Mouse (Mus musculus) splenic B cell, adult 2 months (primary cell): ENCODE results near the gene Gm6993.

Experiments used
- DNase-seq: peaks from one replicate; pipeline ENCODE4 v3.0.0-alpha.2; 2011; ENCODE audit warnings: low read depth, low spot score
- H3K27me3 ChIP-seq: 2 replicates; pipeline ENCODE4 v1.6.1; 2012; ENCODE audit warnings: mild to moderate bottlenecking, low read length, moderate library complexity, mixed read lengths; ENCODE audit not compliant: control insufficient read depth, poor library complexity, insufficient read depth, severe bottlenecking
- H3K36me3 ChIP-seq: 2 replicates; pipeline ENCODE4 v1.6.1; 2012; ENCODE audit warnings: mild to moderate bottlenecking, low read length, moderate library complexity, mixed read lengths; ENCODE audit not compliant: control insufficient read depth, poor library complexity, insufficient read depth, severe bottlenecking

Gene Gm6993

GRCm38 (mm10) chr12:31240470-31240869, at the start of gene Gm6993:
Gene Gm6993, plus strand, starts transcription at chr12:31240770.
- no peaks in the 10 kb centered on the region for H3K36me3 ChIP-seq
- H3K27me3 ChIP-seq: no peaks in the 10 kb centered on the region
- DNase-seq: no peak

DNA sequence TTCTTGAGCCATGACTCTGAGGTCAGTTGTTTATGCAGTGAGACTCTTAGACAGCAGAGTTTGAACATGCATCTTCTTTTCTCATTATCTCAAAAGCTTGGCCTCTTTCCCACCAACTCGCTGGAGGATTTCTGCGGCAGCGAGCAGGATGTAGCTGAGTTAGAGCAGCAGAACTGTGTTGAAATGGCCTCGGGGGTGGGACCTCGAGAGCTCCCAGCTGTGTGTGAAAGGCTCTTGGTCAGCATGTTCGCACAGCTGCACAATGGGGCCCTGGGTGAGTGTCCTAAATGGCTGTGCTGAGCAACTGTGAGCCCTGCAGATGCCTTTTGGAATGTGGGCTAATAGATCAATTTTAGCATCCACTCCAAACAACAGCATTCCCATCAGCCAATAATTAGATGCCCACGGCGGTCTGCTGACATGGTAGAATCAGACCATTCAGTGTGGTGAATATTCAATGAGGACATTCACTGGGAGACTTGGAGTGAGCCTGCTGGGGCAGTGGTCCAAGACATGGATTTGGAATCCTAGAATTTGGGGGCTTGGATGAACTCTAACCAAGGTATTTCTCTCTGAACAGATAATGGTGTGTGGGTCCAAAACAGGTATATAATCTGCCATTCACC, 49.1 kb upstream of the Gm6993 start:
- Histone ChIP-seq H3K36me3 (no peaks in the 10 kb centered on the region), H3K27me3 (no peaks in the 10 kb centered on the region; the same call in 1 of the 2 replicates)
- DNase-seq: no peak

- Histone ChIP-seq H3K27me3 (no peaks in the 10 kb centered on the region), H3K36me3 (no peaks in the 10 kb centered on the region)
- DNase-seq: no peak
These were observed 38.1 kb upstream of the Gm6993 start for GRCm38 (mm10) chr12:31202509-31202908.

DNA sequence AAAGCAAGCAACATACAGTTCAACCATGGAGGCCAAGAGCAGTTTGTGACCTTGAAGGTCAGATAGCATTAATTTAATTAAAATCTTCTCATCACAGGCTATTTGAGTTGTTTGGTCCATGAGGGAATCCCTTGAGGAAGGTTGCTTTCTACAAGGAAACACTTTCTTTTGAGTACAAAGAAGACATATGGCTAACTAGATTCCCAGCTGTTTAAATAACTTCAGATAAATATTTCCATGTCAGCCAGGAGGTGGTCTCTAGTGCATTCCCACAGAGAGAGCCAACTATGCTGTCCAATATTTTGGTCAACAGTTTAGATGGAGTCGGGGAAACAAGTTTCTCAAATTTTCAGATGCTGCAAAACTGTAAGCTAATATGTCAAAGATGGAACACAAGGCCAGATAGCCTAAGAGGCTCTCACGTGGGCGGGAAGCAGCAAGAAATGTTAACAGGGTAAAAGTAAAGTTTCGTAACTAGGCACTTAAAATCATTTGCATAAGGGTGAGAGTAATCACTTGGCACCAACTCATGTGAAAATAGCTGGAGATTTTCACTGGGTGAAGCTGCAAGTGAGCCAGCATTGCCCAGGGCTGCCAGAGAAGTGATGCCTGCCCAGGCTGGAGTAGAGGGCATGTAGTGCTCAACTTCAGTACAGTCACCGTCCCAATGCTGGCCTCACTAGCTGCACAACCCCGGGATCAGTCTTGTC, 36.7 kb upstream of the Gm6993 start:
- no peak for DNase-seq
- no peaks in the 10 kb centered on the region for H3K27me3 ChIP-seq
- H3K36me3 ChIP-seq: no peaks in the 10 kb centered on the region

DNA sequence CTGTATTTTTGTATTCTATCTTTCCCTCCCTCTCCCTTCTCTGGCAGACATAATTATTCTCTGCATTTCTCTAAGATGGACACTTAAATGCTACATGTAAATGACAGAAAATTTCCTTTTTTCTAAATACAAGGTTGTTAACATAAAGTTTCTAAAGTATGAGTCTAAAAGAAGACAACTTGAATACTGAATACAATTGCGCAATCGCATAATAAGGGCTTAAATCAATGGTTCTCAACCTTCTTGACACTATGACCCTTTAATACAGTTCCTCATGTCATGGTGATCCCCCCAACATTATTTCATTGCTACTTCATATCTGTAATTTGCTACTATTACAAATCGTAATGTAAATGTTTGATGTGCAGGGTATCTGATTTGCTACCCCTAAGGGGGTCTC, 35.7 kb upstream of the Gm6993 start:
- H3K27me3 ChIP-seq: no peaks in the 10 kb centered on the region
- no peaks in the 10 kb centered on the region for H3K36me3 ChIP-seq
- no peak for DNase-seq

DNA sequence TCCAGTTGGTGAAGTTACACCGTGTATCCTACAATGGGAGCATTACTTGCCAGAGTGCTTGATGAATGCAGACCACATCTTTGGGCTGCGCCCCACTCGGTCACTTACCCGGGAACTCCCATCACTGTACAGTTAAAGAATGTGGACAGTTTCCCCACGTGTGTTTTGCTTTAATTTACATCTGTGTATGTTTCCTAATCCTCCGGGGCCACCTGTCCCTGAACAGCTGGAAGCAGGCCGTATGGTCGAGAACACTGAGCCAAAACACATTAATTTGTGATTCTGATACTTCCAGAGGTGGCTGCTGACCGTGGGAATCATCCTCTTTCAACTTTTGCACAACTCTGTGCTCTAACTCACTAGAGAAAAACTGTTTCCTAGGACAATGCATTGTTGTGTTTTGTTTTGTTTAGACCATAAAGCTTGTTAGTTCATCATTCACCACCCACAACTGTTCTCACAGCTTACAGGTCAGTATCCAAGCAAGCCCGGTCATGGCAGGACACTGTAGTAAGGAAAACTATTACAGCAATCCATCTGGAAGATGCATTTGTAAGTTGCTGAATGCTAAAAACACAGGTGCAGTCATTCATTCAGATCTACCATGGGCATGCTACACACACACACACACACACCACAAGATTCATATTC, 34.5 kb upstream of the Gm6993 start:
- DNase-seq: no peak
- H3K27me3 ChIP-seq: no peaks in the 10 kb centered on the region
- no peaks in the 10 kb centered on the region for H3K36me3 ChIP-seq

DNA sequence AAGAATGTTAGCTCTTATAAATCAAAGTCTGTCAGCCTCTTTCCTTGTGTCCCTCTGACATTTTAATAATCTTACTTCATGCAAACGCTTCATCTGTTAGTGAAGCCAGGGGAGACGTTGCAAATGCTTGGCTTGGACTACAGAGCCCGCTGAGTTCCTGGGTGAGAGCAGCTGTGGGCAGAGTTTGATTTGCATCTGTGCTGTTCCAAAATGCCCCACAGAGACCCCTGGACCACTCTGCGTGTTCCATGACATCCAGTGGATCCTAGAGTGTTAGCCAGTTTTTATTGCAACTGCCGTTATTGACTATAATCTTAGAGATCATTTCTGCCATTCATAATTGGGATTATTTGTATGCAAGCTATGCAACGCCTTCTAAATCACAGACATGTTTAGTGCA, 31.8 kb upstream of the Gm6993 start:
- no peaks in the 10 kb centered on the region for H3K27me3 ChIP-seq
- DNase-seq: no peak
- no peaks in the 10 kb centered on the region for H3K36me3 ChIP-seq

GRCm38 (mm10) chr12:31209377-31209805, 31.2 kb upstream of the Gm6993 start:
- no peaks in the 10 kb centered on the region for H3K36me3 ChIP-seq
- no peak for DNase-seq
- no peaks in the 10 kb centered on the region for H3K27me3 ChIP-seq

DNA sequence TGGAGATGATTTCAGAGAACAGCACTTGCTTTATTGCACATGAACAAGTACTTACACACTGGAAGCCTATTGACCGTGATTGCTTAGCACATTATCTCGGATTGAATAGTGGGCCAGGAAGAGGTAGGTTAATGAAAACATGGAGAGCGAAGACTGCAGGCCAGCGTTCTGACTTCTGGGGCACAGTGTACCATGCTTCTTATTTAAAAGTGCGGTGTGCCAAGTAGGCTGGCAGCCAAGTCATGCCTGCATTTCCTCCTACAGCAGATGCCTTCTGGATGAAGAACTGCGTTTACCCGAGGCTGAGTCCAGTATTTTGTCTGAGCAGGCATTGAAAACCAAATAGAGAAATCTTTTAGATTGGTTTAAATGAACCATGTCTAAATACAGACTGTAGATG, 27.0 kb upstream of the Gm6993 start:
- Histone ChIP-seq H3K36me3 (no peaks in the 10 kb centered on the region), H3K27me3 (no peaks in the 10 kb centered on the region)
- no peak for DNase-seq

DNA sequence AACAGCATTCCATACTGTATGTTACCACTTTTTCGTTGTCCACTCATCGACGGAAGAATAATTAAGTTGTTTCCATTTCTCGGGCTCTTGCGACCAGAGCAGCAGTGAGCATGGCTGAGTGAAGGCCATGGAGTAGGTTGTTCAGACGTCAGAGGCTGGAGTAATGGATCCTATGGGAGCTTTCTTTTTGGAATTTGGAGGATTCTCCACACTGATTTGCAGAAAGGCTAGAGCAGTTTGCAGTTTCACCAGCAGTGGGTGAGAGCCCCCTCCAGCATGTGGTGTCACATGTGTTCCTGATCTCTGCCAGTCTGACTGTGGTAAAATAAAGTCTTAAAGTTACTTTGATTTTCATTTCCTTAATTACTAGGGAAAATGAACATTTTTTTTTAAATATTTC, 25.6 kb upstream of the Gm6993 start:
- Histone ChIP-seq H3K27me3 (no peaks in the 10 kb centered on the region), H3K36me3 (no peaks in the 10 kb centered on the region)
- no peak for DNase-seq

DNA sequence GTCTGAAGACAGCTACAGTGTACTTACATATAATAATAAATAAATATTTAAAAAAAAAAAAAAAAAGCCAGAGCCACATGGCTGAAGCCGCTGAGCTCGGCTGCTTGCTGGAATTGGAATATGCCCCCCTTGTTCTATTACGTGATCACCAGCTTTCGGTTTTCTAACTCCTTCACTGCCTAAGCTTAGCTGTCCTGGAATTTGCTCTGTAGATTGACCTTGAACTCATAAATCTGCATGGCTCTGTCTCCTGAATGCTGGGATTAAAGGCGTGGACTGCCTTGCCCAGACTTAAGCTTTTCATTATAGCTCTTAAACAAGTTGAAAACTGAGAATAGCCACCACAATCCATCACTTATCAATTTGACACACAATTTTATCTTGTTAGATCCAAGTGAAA, 23.3 kb upstream of the Gm6993 start:
- Histone ChIP-seq H3K27me3 (no peaks in the 10 kb centered on the region), H3K36me3 (no peaks in the 10 kb centered on the region)
- no peak for DNase-seq

- DNase-seq: no peak
- H3K36me3 ChIP-seq: no peaks in the 10 kb centered on the region
- H3K27me3 ChIP-seq: no peaks in the 10 kb centered on the region
These were observed 21.8 kb upstream of the Gm6993 start for GRCm38 (mm10) chr12:31218774-31219173.

DNA sequence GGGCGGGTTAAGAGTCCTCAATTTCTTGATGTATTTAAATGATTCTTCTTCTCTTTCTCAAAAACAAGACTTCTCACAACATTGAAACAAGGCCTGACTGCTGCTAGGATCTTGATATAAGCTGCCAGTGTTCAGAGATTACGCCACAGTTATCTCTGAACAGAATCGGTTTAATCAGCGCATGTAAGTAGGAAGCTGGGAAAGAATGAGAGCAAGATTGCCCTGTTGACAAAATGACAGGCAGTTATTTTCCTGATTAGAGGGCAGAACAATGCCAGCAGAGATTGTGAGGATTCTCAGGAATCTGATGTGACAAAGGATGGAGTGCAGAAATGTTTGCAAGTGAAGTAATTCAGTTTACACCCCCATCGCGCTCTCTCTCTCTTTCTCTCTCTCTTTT, 19.0 kb upstream of the Gm6993 start:
- H3K36me3 ChIP-seq: no peaks in the 10 kb centered on the region
- no peak for DNase-seq
- H3K27me3 ChIP-seq: no peaks in the 10 kb centered on the region

- DNase-seq: no peak
- H3K27me3 ChIP-seq: no peaks in the 10 kb centered on the region
These were observed 18.3 kb upstream of the Gm6993 start for GRCm38 (mm10) chr12:31222282-31222681.

DNA sequence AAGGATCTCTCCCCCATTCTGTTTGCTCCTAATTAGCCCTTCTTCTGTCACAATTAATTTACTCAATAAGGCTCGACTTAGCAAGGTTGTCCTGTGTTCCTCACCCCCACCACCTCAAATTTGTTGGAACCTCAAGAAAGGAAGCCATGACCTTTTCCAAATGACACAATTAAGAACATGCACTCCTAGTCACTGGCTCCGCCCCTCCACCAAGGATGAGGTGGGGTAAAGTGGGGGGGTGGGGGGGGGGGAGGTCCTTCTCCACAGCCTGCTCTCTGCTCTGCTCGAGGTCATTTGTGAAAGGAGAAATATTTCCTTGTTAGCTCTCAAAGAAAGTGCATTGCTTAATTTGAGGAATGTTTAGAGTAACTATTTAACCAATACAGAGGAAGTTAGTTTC, 17.8 kb upstream of the Gm6993 start:
- no peak for DNase-seq
- Histone ChIP-seq H3K27me3 (no peaks in the 10 kb centered on the region), H3K36me3 (no peaks in the 10 kb centered on the region)

More at GRCm38 (mm10) chr12:31222282-31222681, 18.3 kb upstream of the Gm6993 start:
- no peaks in the 10 kb centered on the region for H3K36me3 ChIP-seq
